Mouse (Mus musculus) c-Kit-positive CD71-positive TER-119-negative erythroid progenitor cells, embryonic 14.5 days (primary cell): Measurements from ENCODE around the gene Kazn.

Experiments
- DNase-seq: peaks from one replicate; pipeline ENCODE4 v3.0.0-alpha.2; 2013; ENCODE audit warnings: low read depth

Kazn gene

DNA sequence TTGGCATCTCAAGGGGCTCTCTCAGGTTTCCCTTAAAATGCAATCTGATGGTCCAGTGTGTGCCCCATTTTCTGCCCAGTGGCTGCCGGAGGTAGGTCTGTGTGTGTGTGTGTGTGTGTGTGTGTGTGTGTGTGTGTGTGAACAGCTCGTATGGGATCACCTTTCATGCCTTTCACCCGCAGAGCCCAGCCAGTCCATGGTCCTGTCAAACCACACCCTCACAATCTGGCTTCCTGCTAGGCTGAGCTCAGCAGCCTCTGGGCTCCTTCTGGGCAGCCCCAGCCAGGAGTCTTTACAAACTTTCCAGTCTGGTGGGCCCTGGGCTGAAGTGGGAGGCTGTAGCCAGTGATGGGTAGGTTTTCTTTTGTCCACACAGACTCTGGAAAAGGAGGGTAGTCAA, 75.3 kb downstream of the Kazn start:
- no peak for DNase-seq

- no peak for DNase-seq
Measured at GRCm38 (mm10) chr4:142162729-142163128, 76.5 kb downstream of the Kazn start.

GRCm38 (mm10) chr4:142162102-142162501, 77.1 kb downstream of the Kazn start:
- DNase-seq = no peak

DNA sequence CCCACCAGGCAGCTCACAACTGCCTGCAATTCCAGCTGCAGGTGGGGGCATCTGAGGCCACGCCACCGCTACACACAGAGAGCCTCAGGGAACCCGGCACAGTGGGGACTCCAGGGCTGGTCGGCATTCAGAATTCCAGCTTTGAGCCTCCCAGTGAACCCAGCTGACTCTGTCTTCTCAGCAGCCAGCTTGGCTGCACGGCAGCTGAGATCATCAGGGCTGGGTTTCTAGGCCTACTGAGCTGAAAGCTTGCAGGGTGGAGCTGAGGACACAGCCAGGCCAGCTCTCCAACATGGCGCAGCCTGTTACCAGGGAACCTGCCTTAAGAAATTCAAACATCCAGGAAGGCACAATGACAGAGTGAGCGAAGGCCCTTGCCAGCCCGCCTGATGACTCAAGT, 79.2 kb downstream of the Kazn start:
- DNase-seq = no peak

GRCm38 (mm10) chr4:142156506-142156905, 82.7 kb downstream of the Kazn start:
- no peak for DNase-seq

DNA sequence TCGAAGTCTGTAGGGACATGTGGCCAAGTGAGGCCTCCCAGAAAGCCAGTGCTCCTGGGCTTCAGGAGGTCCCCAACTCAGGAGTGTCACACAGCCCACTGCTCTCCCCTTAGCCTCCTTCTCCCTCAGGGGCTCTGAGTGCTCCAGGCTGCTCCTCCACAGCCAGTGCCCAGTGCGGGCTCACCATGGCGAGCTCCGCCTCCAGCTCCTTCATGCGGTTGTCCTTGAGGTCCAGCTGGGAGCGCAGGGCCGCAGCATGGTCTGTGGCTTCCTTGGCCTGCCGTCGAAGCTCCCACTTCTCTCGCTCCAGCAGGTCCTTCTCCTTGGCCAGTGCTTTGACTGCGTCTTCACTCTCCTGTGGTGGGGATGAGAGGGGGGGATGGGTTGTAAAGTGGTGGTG, 85.0 kb downstream of the Kazn start:
- no peak for DNase-seq

DNA sequence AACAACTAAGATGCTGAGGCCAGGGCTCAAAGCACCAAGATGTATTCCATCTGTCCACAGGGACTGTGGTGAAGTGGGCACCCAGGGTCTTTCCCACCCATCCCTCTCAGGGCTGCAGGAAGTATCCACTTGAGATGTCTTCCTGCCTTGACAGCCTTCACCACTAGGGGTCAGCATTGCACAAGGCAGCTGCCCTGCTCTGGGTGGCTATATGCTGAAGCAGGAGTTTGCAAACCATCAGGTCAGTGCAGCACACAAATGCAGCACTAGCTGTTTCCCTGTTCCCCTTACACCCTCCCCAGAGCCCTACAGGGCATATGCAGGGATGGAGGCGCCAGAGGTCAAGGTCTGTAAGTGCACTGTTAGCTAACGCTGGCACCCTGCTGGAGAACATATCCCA, 85.7 kb downstream of the Kazn start:
- peak; percentile 44 for DNase-seq

GRCm38 (mm10) chr4:142152733-142153422, 86.3 kb downstream of the Kazn start:
- no peak for DNase-seq

GRCm38 (mm10) chr4:142150086-142150485, 89.1 kb downstream of the Kazn start:
- no peak for DNase-seq

- no peak for DNase-seq
Measured at GRCm38 (mm10) chr4:142149202-142149601, 90.0 kb downstream of the Kazn start.

- DNase-seq = no peak
Measured at GRCm38 (mm10) chr4:142147671-142148070, 91.5 kb downstream of the Kazn start.

GRCm38 (mm10) chr4:142144096-142144495, 95.1 kb downstream of the Kazn start:
- DNase-seq = peak; percentile 38

- no peak for DNase-seq
Measured at GRCm38 (mm10) chr4:142143290-142143689, 95.9 kb downstream of the Kazn start.

- no peak for DNase-seq
Measured at GRCm38 (mm10) chr4:142139729-142140128, 99.5 kb downstream of the Kazn start.

- no peak for DNase-seq
Measured at GRCm38 (mm10) chr4:142138356-142139099, 100.7 kb downstream of the Kazn start.

DNA sequence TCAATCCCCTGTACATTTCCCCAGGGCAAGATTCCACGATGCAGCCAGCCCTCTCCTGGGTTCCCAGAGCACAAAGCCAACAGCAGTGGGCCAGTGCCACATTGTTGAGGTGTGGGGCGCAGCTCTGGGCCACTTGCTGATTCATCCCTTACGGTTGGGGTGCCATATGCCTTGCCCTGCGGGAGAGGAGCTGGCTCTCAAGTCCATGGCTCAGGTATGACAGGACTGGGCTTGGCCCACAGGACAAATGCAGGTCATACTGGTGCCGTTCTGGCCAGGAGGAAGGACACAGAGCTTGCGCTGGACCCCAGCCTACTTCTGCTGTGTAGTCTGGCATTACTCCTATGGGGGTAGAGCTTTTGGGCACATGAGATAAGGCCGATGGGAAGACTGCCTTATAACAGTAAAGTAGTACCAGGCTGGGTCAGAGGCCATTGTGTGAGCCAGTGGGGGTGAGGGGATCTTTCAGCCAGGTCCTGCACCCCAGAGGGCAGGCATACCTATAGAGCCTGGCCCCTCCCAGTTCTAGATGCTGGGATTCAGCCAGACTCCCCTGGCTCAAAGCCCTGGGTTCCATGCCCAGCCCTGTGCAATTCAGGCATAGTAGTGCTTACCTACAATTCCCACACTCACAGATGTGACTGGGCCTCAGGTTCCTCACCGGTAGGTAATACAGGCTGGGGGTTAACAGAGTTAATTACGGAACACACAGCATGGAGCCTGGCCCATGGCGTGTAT, 102.3 kb downstream of the Kazn start:
- no peak for DNase-seq

- no peak for DNase-seq
Measured at GRCm38 (mm10) chr4:142135515-142135914, 103.7 kb downstream of the Kazn start.

GRCm38 (mm10) chr4:142130162-142130561, 109.0 kb downstream of the Kazn start:
- no peak for DNase-seq

- DNase-seq = no peak
Measured at GRCm38 (mm10) chr4:142127275-142127788, 111.9 kb downstream of the Kazn start.

GRCm38 (mm10) chr4:142126641-142127274, 112.4 kb downstream of the Kazn start:
- DNase-seq = no peak

DNA sequence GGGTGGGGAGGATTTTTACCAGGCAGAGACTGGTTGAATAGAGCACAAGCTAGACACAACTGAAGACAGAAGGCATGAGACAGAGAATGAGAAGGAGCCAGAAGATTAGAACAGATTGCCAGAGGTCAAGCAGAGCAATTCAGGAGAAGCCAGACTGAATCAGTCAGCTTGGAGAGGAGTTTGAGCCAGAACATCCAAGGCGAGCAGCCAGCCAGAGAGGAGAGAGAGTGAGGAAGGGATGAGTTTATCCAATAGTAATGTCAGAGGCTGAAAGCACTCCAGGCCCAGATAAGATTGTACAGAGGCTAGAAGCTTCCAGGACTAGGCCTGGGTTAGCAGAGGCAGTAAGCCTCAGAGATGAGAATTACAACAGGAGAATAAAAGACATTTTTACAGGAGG, 118.0 kb downstream of the Kazn start:
- DNase-seq = no peak

- no peak for DNase-seq
Measured at GRCm38 (mm10) chr4:142118522-142118921, 120.7 kb downstream of the Kazn start.
